Mouse (Mus musculus) liver, embryonic 14.5 days (tissue): ENCODE measurements around the gene Cd37. TPM values are rescaled to one million over a fixed set of nuclear protein-coding genes. Genes with fewer than 3 reads are reported as not detected.
A peak's percentile ranks its signal among the peaks of the same experiment; 100 is the strongest.

Source experiments
- ATAC-seq: fragments of 200-750 bp; cut with Nextera tagmentation; 2 replicates; pipeline ENCODE4 v1.8.0; 2017; ENCODE audit warnings: moderate number of reproducible peaks, mild to moderate bottlenecking, moderate library complexity; ENCODE audit not compliant: insufficient read depth
- DNase-seq, 3 experiments: peaks; one replicate each; pipeline ENCODE4 v3.0.0-alpha.2; 2012 to 2013; ENCODE audit warnings: low read depth in 3 of 3, low spot score in 3 of 3
- H3K27ac ChIP-seq: fragments of 300-500 bp; sonication (generic); 2 replicates; pipeline ENCODE4 v1.5.1; 2014; ENCODE audit warnings: moderate library complexity, mild to moderate bottlenecking, control low read depth, inconsistent platforms
- H3K27me3 ChIP-seq: fragments of 300-500 bp; sonication (generic); 2 replicates; pipeline ENCODE4 v1.6.1; 2014; ENCODE audit warnings: mild to moderate bottlenecking, low read length, moderate library complexity; ENCODE audit not compliant: control insufficient read depth, insufficient read depth
- H3K36me3 ChIP-seq: fragments of 300-500 bp; sonication (generic); replicated peaks from 2 replicates; pipeline ENCODE4 v1.6.1; 2014; ENCODE audit warnings: low read depth; ENCODE audit not compliant: control insufficient read depth, insufficient read depth
- H3K4me1 ChIP-seq, 2 experiments: fragments of 200-500 bp in 1 of 2; fragments of 300-500 bp in 1 of 2; sonication (generic) in 1 of 2; replicated peaks; 2 replicates each; pipeline ENCODE4 v1.6.1; 2012 to 2014; ENCODE audit warnings: antibody characterized with exemption in 1 of 2, inconsistent platforms in 1 of 2, low read length in 1 of 2; ENCODE audit not compliant: control insufficient read depth in 2 of 2, insufficient read depth in 2 of 2
- H3K4me2 ChIP-seq: fragments of 300-500 bp; sonication (generic); 2 replicates; pipeline ENCODE4 v1.6.1; 2014; ENCODE audit warnings: low read depth, mild to moderate bottlenecking, control low read depth, moderate library complexity
- H3K4me3 ChIP-seq, 2 experiments: fragments of 200-500 bp in 1 of 2; fragments of 300-500 bp in 1 of 2; sonication (generic) in 1 of 2; 2 replicates each; pipeline ENCODE4 v1.5.1; 2012 to 2014; ENCODE audit warnings: low read depth in 2 of 2, low read length in 2 of 2, mild to moderate bottlenecking in 2 of 2, control low read depth in 1 of 2, inconsistent platforms in 1 of 2, moderate library complexity in 1 of 2; ENCODE audit not compliant: insufficient read depth in 1 of 2
- H3K9ac ChIP-seq: fragments of 300-500 bp; sonication (generic); replicated peaks from 2 replicates; pipeline ENCODE4 v1.6.1; 2014; ENCODE audit warnings: mild to moderate bottlenecking, control low read depth, moderate library complexity
- H3K9me3 ChIP-seq: fragments of 300-500 bp; sonication (generic); 2 replicates; pipeline ENCODE4 v1.6.1; 2016; ENCODE audit warnings: low read length, mixed read lengths; ENCODE audit not compliant: control insufficient read depth
- CTCF ChIP-seq: IDR thresholded peaks from 2 replicates; pipeline ENCODE4 v1.5.1; 2016; ENCODE audit warnings: antibody characterized with exemption, low read depth, control low read depth
- EP300 ChIP-seq: IDR thresholded peaks from 2 replicates; pipeline ENCODE4 v1.6.1; 2016; ENCODE audit warnings: antibody characterized with exemption, low read depth
- WGBS: fragments of 180-500 bp; shearing (Covaris S2); extraction: QIAGEN DNeasy Blood & Tissue Kit; methylation state at CpG from one replicate; pipeline ENCODE4 v1.1.7; 2014; ENCODE audit not compliant: insufficient replicate concordance; 5-methylcytosine and 5-hydroxymethylcytosine counted together
- polyA plus RNA-seq, 2 experiments: library from polyadenylated mRNA; depleted of rRNA in 1 of 2; stranded (reverse) in 1 of 2; unstranded in 1 of 2; fragments of >200 nt; fragmentation: Nextera tagmentation in 1 of 2; extraction: Ambion mirVana in 1 of 2; gene quantifications; 2 replicates each; pipeline versions ENCODE4 v1.2.1 to v1.2.3; 2012 to 2014

Gene Cd37
- polyA plus RNA-seq, 2 experiments = 9.0 to 10.5 TPM

DNA sequence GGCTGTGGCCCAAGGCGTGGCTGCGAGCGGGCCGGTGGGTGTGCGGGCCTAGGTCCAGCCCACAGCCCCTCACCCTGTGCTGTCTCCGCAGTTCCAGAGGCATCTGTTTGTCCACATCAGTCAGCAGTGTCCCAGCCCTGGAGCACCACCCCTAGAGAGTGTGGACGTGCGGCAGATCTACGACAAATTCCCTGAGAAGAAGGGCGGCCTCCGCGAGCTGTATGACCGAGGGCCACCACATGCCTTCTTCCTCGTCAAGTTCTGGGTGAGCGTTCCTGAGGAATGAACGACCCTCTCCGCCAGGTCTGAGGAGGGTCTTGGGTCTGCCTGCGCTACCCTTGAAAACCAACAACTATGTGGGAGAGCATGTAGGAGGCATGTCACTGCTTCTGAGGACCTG lies 10.4 kb downstream of the Cd37 start:
- ATAC-seq (no peak), DNase-seq (no peak)
- TF ChIP-seq EP300 (no peak), CTCF (no peak)
- Histone ChIP-seq H3K9ac (no peak overlapping the region), H3K4me2 (no peak overlapping the region), H3K36me3 (no peaks in the 10 kb centered on the region), H3K27me3 (no peaks in the 10 kb centered on the region), H3K27ac (no peak overlapping the region), H3K9me3 (no peaks in the 10 kb centered on the region), H3K4me1 (peaks cover 0 to 5% of the 10 kb centered on the region in 2 experiments; a peak in 1 of 4 replicates), H3K4me3 (no peak overlapping the region)
- 79% methylated on average over 18 of the region's 18 CpGs for WGBS

DNA sequence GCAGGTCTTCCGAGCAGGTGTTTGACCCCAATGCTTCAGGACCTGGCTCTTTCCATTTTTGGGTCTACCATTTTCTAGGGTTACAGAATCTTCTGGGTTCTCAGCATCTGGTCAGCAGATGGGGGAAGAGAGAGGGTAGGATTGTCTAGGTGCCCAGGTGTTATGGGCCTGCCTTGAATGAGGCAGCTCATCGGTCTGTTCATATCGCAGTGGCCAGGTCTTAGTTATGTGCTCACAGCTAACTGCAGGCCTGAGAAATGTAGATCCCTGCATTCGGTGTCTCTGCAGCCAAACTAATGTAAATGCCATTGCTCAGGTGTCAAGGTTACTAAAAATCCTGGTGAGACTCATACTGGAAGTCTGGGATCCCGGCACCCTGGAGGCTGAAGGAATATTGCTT lies 12.5 kb downstream of the Cd37 start:
- Histone ChIP-seq H3K9me3 (no peaks in the 10 kb centered on the region), H3K4me3 (no peak overlapping the region), H3K27ac (no peak overlapping the region), H3K36me3 (no peaks in the 10 kb centered on the region), H3K9ac (no peak overlapping the region), H3K4me1 (no peaks in the 10 kb centered on the region), H3K4me2 (no peak overlapping the region), H3K27me3 (no peaks in the 10 kb centered on the region)
- DNase-seq (no peak), ATAC-seq (no peak)
- 74% methylated on average over 5 of the region's 5 CpGs for WGBS
- TF ChIP-seq CTCF (no peak), EP300 (no peak)

- H3K4me1 ChIP-seq = no peaks in the 10 kb centered on the region
- H3K36me3 ChIP-seq = no peaks in the 10 kb centered on the region
- no peak overlapping the region for H3K27ac ChIP-seq
- no peaks in the 10 kb centered on the region for H3K9me3 ChIP-seq
- no peak overlapping the region for H3K9ac ChIP-seq
- 80% methylated on average over 7 of the region's 7 CpGs for WGBS
- H3K27me3 ChIP-seq = no peaks in the 10 kb centered on the region
- H3K4me3 ChIP-seq = no peak overlapping the region
- no peak for TF ChIP-seq CTCF
- no peak for TF ChIP-seq EP300
- no peak for ATAC-seq
- H3K4me2 ChIP-seq = no peak overlapping the region
- DNase-seq = no peak
Measured at GRCm38 (mm10) chr7:45224826-45225225, 14.1 kb downstream of the Cd37 start.

GRCm38 (mm10) chr7:45221680-45222079 lies 17.2 kb downstream of the Cd37 start:
- Histone ChIP-seq H3K27ac (no peak overlapping the region), H3K9me3 (no peaks in the 10 kb centered on the region), H3K4me2 (no peak overlapping the region), H3K4me3 (no peak overlapping the region), H3K9ac (no peak overlapping the region), H3K27me3 (peaks cover 4% of the 10 kb centered on the region; the same call in 1 of the 2 replicates), H3K36me3 (no peaks in the 10 kb centered on the region), H3K4me1 (no peaks in the 10 kb centered on the region)
- 31% methylated on average over 2 of the region's 2 CpGs for WGBS
- DNase-seq (no peak), ATAC-seq (no peak)
- no peak for TF ChIP-seq CTCF
- no peak for TF ChIP-seq EP300

GRCm38 (mm10) chr7:45216442-45217183 lies 22.3 kb downstream of the Cd37 start:
- no peaks in the 10 kb centered on the region for H3K36me3 ChIP-seq
- peak overlapping the region; percentile 42 to 57; a peak in 3 of 4 replicates for H3K4me3 ChIP-seq
- peaks cover 6 to 11% of the 10 kb centered on the region in 2 experiments for H3K4me1 ChIP-seq
- ATAC-seq (no peak), DNase-seq (no peak)
- peaks cover 21% of the 10 kb centered on the region for H3K27me3 ChIP-seq
- WGBS = 5% methylated on average over 13 of the region's 13 CpGs
- no peak overlapping the region for H3K27ac ChIP-seq
- H3K9me3 ChIP-seq = no peaks in the 10 kb centered on the region
- peak overlapping the region; percentile 49 for H3K4me2 ChIP-seq
- no peak overlapping the region for H3K9ac ChIP-seq
- TF ChIP-seq CTCF (no peak), EP300 (no peak)
